Mouse (Mus musculus) brain, embryonic 14.5 days (tissue): Measurements from ENCODE around the gene Cxcr1. TPM values are rescaled to one million over a fixed set of nuclear protein-coding genes. Genes with fewer than 3 reads are reported as not detected.

Source experiments
- DNase-seq: peaks from one replicate; pipeline ENCODE4 v3.0.0-alpha.2; 2011; ENCODE audit warnings: low read depth
- CTCF ChIP-seq: fragments of 200-500 bp; IDR thresholded peaks from 2 replicates; pipeline ENCODE4 v1.5.1; 2012; ENCODE audit warnings: inconsistent platforms, mild to moderate bottlenecking, moderate library complexity, borderline replicate concordance; ENCODE audit not compliant: insufficient read depth, insufficient read length; ENCODE audit errors: extremely low read depth
- POLR2A ChIP-seq: fragments of 200-500 bp; IDR thresholded peaks from 2 replicates; pipeline ENCODE4 v1.6.1; 2012; ENCODE audit warnings: mild to moderate bottlenecking, inconsistent platforms, borderline replicate concordance; ENCODE audit not compliant: poor library complexity, insufficient read depth, insufficient read length, severe bottlenecking; ENCODE audit errors: extremely low read depth
- polyA plus RNA-seq: library from polyadenylated mRNA; depleted of rRNA; stranded (reverse); fragments of >200 nt; gene quantifications from 2 replicates; pipeline ENCODE4 v1.2.3, GENCODE M21; 2012

Gene Cxcr1
- polyA plus RNA-seq, 1 experiment: not detected

GRCm38 (mm10) chr1:74207906-74208305, 13.5 kb upstream of the Cxcr1 start:
- peak; percentile 70 for DNase-seq
- TF ChIP-seq CTCF: no peak
- TF ChIP-seq POLR2A: no peak

DNA sequence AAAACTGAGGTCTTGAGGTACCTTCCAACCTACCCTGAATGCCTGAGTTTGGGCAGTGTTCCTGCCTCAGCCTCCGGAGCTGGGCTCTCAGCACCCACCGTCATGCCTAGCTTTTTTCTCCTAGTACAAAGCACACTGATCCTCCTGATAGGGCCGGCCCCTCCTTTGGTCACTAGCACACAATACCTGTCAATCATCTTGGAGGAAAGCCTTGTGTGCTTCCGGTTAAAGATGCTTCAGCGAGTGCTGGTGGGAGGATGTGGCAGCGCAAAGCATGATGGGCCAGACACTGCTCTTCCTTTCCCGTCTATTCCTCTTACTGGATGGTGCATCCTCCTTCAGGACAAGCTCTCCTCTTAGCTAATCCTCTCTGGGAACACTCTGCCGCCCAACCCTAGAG, 12.2 kb upstream of the Cxcr1 start:
- TF ChIP-seq CTCF (no peak), POLR2A (no peak)
- no peak for DNase-seq

DNA sequence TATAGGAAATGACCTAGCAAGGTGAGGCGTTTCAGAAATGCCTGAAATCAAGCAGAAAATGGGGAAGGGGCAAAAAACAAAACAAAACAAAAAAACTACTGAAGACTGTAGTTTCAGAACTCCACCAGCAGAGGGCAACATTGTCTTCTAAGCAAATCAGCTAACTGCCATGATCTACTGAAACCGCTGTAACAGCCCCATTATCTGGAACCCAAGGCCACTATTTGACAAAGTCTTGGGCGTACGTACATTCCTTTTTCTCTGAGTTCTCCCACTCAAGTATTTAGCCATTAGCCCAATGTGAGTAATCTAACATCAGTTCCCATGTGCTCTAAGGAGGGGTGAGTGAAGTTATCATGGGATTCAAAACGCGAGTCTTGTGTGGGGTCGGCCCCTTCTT, 11.4 kb upstream of the Cxcr1 start:
- peak; percentile 59 for DNase-seq
- TF ChIP-seq CTCF: peak; percentile 58; the same call in 1 of the 2 replicates
- no peak for TF ChIP-seq POLR2A

GRCm38 (mm10) chr1:74203457-74203856, 9.0 kb upstream of the Cxcr1 start:
- TF ChIP-seq POLR2A: no peak
- no peak for TF ChIP-seq CTCF

GRCm38 (mm10) chr1:74201048-74201844, 6.8 kb upstream of the Cxcr1 start:
- no peak for DNase-seq
- TF ChIP-seq CTCF: no peak
- no peak for TF ChIP-seq POLR2A

More at GRCm38 (mm10) chr1:74203457-74203856, 9.0 kb upstream of the Cxcr1 start:
- DNase-seq: no peak

- TF ChIP-seq POLR2A: no peak
- TF ChIP-seq CTCF: no peak
- DNase-seq: peak; percentile 43
These were observed 4.6 kb upstream of the Cxcr1 start for GRCm38 (mm10) chr1:74199046-74199445.

DNA sequence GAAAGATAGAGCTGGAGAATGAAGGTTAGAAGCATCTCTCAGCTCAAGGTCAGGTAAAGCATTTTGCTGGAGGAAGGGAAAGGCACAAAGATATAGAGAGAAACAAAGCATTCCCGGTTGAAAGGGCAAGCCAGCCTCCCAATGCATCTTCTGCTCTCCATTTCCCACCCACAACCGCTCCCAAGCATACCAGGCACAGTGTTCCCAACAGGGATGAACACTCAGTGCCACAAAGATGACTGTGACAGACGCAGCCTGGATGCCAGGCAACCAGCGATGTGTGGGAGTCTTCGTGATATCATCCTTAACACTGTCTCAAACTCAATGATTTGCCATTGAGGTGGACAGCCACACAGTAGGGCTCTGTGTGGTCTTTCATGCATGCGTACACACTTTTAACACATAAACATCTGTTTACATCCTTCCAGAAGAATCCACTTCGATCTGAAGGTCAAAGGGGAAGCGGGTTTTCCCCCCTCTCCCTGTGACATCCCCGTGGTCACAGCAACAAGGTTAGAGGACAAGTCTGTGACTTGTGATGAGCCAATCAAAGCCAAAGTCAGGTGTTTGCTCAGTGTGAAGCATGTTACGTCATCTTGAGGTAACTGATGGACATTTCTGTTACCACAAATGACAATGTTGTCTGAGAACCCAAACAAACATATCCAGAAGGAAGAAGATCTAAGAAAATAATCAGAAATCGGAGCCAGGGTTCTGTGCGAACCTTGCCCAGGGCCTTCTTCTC, 3.5 kb upstream of the Cxcr1 start:
- TF ChIP-seq CTCF: no peak
- no peak for TF ChIP-seq POLR2A
- no peak for DNase-seq

GRCm38 (mm10) chr1:74196621-74197419, 2.4 kb upstream of the Cxcr1 start:
- no peak for DNase-seq
- TF ChIP-seq POLR2A (no peak), CTCF (no peak)

DNA sequence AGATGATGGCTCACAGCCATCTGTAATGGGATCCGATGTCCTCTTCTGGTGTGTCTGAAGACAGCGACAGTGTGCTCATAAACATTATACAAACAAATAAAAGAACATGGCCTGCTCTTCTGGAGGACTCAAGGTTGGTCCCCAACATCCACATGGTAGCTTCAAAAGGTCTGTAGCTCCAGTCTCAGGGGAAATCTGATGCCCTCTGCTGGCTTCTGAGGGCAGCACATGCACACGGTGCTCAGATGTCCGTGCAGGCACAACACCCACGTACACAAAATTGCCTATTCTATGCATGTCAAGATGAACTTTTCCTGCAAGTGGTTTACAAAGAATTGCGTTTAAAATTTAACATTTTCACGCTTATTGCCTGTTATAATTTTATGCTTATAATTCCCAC, 1.5 kb upstream of the Cxcr1 start:
- DNase-seq: no peak
- TF ChIP-seq CTCF: peak; percentile 56
- TF ChIP-seq POLR2A: no peak

GRCm38 (mm10) chr1:74192711-74193110, 1.7 kb downstream of the Cxcr1 start:
- TF ChIP-seq POLR2A: no peak
- TF ChIP-seq CTCF: no peak

DNA sequence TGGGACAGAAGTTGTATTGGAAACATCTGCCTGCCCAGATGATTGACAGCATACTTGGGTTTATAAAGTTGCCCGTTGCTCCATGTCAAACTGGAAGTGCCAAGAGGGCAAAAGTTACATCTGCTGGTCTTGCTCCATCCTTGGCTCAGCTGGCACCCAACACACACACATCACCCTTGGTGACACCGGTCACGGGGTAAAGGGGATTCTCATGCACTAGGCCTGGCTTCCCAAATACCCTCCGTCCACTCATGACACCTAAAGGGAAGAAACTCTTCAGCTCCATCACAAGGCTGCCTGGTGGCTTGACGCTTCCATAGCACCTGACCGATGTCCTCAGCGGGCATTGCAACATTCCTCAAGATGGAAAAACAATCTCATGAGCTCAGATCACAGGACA, 4.0 kb downstream of the Cxcr1 start:
- no peak for DNase-seq
- TF ChIP-seq CTCF (no peak), POLR2A (no peak)

More at GRCm38 (mm10) chr1:74192711-74193110, 1.7 kb downstream of the Cxcr1 start:
- DNase-seq: no peak

DNA sequence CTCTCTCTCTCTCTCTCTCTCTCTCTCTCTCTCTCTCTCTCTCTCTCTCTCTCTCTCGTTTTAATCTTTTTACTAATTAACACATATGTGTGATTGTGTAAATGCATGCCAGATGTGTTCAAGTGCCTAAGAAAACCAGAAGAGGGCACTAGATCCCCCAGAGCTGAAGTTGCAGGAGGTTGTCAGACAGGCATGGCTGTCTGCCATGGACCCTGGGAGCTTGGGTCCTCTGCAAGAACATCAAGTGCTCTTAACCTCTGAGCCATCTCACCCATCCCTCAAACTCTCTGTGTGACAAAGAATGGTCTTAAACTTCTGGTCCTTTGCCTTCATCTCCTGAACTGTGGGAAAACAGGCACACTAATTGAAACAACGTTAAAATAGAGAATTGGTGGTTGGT, 11.4 kb downstream of the Cxcr1 start:
- no peak for TF ChIP-seq CTCF
- no peak for DNase-seq
